Comparison of ENCODE assay signal across 37 mouse cellular contexts in the genomic region with DNA sequence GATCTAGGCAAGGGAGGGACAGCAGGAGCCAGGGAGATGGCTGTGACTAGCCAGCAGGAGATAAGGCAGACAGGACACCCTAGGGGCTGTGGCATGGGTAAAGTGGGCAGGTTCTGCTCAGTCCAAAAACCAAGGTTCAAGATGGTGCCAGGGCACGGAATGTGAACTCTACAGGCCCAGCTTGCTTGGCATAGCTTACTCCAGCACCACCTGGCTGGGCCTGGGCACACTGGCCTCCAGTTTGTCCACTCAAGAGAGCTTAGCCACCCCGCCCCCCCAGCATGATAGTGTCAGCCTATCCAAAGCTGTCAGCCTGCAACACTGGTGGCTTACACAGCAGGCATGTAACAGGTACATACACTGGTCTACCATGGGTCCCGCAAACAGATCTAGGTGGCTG. TPM values are rescaled to one million over a fixed set of nuclear protein-coding genes. Genes with fewer than 3 reads are reported as not detected.
DNase-seq lines count a peak whose midpoint lies in the region; ATAC-seq and TF ChIP-seq lines count a peak whose summit lies in the region.
"Had no signal": no experiment of that assay in that cellular context is flagged by ENCODE, and none has a peak within 500 bp of the region (broad histone marks: within the 10 kb centered on the region; RNA-seq: fewer than 3 reads in every experiment).

No protein-coding gene starts in this region.

- no peak for TF ChIP-seq EP300 in liver, postnatal 0 days (IDR thresholded peaks at IDR 0.05; ENCODE audit: low read depth)

- no peaks in the 10 kb centered on the region for H3K27me3 ChIP-seq in kidney, embryonic 15.5 days
- H3K27me3 ChIP-seq in liver, embryonic 13.5 days = no peaks in the 10 kb centered on the region
- no peaks in the 10 kb centered on the region for H3K27me3 ChIP-seq in liver, postnatal 0 days (ENCODE audit: insufficient read depth, low read length)
- no peaks in the 10 kb centered on the region for H3K27me3 ChIP-seq in liver, embryonic 15.5 days
- no peaks in the 10 kb centered on the region for H3K27me3 ChIP-seq in stomach, embryonic 16.5 days (ENCODE audit: control insufficient read depth, insufficient read depth, low read length)
- H3K27me3 ChIP-seq: CH12.LX; forebrain, embryonic 15.5 days; heart, embryonic 12.5 days; hindbrain, embryonic 13.5 days; limb, embryonic 15.5 days; neural tube, embryonic 12.5 days; Patski had no signal

- TF ChIP-seq CTCF in liver, postnatal 0 days (IDR thresholded peaks at IDR 0.05; ENCODE audit: low read depth) = no peak

- no peak overlapping the region for H3K4me2 ChIP-seq in kidney, embryonic 15.5 days
- no peak overlapping the region for H3K4me2 ChIP-seq in liver, embryonic 13.5 days
- no peak overlapping the region for H3K4me2 ChIP-seq in liver, postnatal 0 days (ENCODE audit: low read depth, low read length)
- H3K4me2 ChIP-seq in liver, embryonic 15.5 days = no peak overlapping the region
- no peak overlapping the region for H3K4me2 ChIP-seq in stomach, embryonic 16.5 days (ENCODE audit: low read depth, low read length)
- H3K4me2 ChIP-seq: forebrain, embryonic 15.5 days; heart, embryonic 12.5 days; hindbrain, embryonic 13.5 days; limb, embryonic 15.5 days; neural tube, embryonic 12.5 days had no signal

- DNase-seq in kidney, adult 8-10 months = no peak
- no peak for DNase-seq in liver, embryonic 13.5 days
- no peak for DNase-seq in liver, postnatal 0 days
- DNase-seq in left cerebral cortex, adult 8-10 months (ENCODE audit: low spot score in 2 of 2) = no peak
- DNase-seq: adrenal gland, postnatal 36 days; B cell, adult 2 months; cerebellum, adult 9-11 months; heart, postnatal 10 days; left cerebral cortex, postnatal 4 days; lung, postnatal 10 days; midbrain, embryonic 14.5 days; retina, postnatal 1 day; right cerebral cortex, postnatal 25 days; thymus, adult 2 months; thymus, postnatal 4 days had no signal

- peaks cover 8% of the 10 kb centered on the region for H3K36me3 ChIP-seq in kidney, embryonic 15.5 days
- peaks cover 18% of the 10 kb centered on the region for H3K36me3 ChIP-seq in liver, embryonic 13.5 days
- 0 out of 2 replicates have a peak, but pooled peaks cover 2% of the 10 kb centered on the region for H3K36me3 ChIP-seq in liver, postnatal 0 days (replicated peaks; ENCODE audit: insufficient read depth, low read length)
- peaks cover 17% of the 10 kb centered on the region for H3K36me3 ChIP-seq in liver, embryonic 15.5 days (replicated peaks)
- no peaks in the 10 kb centered on the region for H3K36me3 ChIP-seq in stomach, embryonic 16.5 days (ENCODE audit: control insufficient read depth, insufficient read depth, low read length)
- H3K36me3 ChIP-seq: forebrain, embryonic 15.5 days; hindbrain, embryonic 13.5 days had no signal

- H3K4me1 ChIP-seq in kidney, embryonic 15.5 days = peaks cover 94% of the 10 kb centered on the region
- H3K4me1 ChIP-seq in liver, embryonic 13.5 days (replicated peaks) = peaks cover 84% of the 10 kb centered on the region
- peaks cover 61% of the 10 kb centered on the region for H3K4me1 ChIP-seq in liver, postnatal 0 days (ENCODE audit: insufficient read depth)
- peaks cover 87% of the 10 kb centered on the region for H3K4me1 ChIP-seq in liver, embryonic 15.5 days (replicated peaks)
- H3K4me1 ChIP-seq in stomach, embryonic 16.5 days (ENCODE audit: control insufficient read depth, insufficient read depth, low read length) = peaks cover 75% of the 10 kb centered on the region

- no peaks in the 10 kb centered on the region for H3K9me3 ChIP-seq in kidney, embryonic 15.5 days (replicated peaks)
- no peaks in the 10 kb centered on the region for H3K9me3 ChIP-seq in liver, embryonic 13.5 days (replicated peaks)
- H3K9me3 ChIP-seq in liver, postnatal 0 days (ENCODE audit: low read length) = no peaks in the 10 kb centered on the region
- no peaks in the 10 kb centered on the region for H3K9me3 ChIP-seq in liver, embryonic 15.5 days (replicated peaks)
- no peaks in the 10 kb centered on the region for H3K9me3 ChIP-seq in stomach, embryonic 16.5 days (replicated peaks; ENCODE audit: control insufficient read depth, low read length)
- H3K9me3 ChIP-seq: embryonic facial prominence, embryonic 10.5 days; forebrain, embryonic 15.5 days; G1E; heart, embryonic 12.5 days; hindbrain, embryonic 13.5 days; limb, embryonic 15.5 days; neural tube, embryonic 12.5 days had no signal

- 94% methylated on average over 3 of the region's 3 CpGs for WGBS in kidney, embryonic 15.5 days
- 76% methylated on average over 3 of the region's 3 CpGs for WGBS in liver, embryonic 13.5 days (ENCODE audit: insufficient replicate concordance)
- WGBS in liver, postnatal 0 days (ENCODE audit: insufficient replicate concordance) = 94% methylated on average over 3 of the region's 3 CpGs
- WGBS in liver, embryonic 15.5 days (ENCODE audit: insufficient replicate concordance) = 83% methylated on average over 3 of the region's 3 CpGs
- WGBS in stomach, embryonic 16.5 days = 99% methylated on average over 3 of the region's 3 CpGs

- H3K27ac ChIP-seq in kidney, embryonic 15.5 days = peak overlapping the region; percentile 94
- H3K27ac ChIP-seq in liver, embryonic 13.5 days = peak overlapping the region; percentile 53; the same call in 1 of the 2 replicates
- no peak overlapping the region for H3K27ac ChIP-seq in liver, postnatal 0 days (ENCODE audit: low read depth)
- peak overlapping the region; percentile 45; the same call in 1 of the 2 replicates for H3K27ac ChIP-seq in liver, embryonic 15.5 days (replicated peaks)
- peak overlapping the region; percentile 98 for H3K27ac ChIP-seq in stomach, embryonic 16.5 days (ENCODE audit: low read length)
- H3K27ac ChIP-seq: embryonic facial prominence, embryonic 10.5 days; forebrain, embryonic 15.5 days; hindbrain, embryonic 13.5 days; left cerebral cortex, adult 2 months; limb, embryonic 15.5 days; neural tube, embryonic 12.5 days had no signal

- no peak for ATAC-seq in kidney, embryonic 15.5 days (replicated peaks; ENCODE audit: low FRiP score)
- no peak for ATAC-seq in liver, embryonic 13.5 days (ENCODE audit: low read depth)
- ATAC-seq in liver, postnatal 0 days = no peak
- ATAC-seq in liver, embryonic 15.5 days (ENCODE audit: insufficient read depth) = no peak
- ATAC-seq in stomach, embryonic 16.5 days (ENCODE audit: insufficient read depth, low FRiP score) = no peak
- ATAC-seq: forebrain, embryonic 15.5 days; inflammation-experienced regulatory T-cells, adult 6 months; Patski had no signal

- H3K4me3 ChIP-seq in kidney, embryonic 15.5 days (replicated peaks) = no peak overlapping the region
- no peak overlapping the region for H3K4me3 ChIP-seq in liver, embryonic 13.5 days (replicated peaks)
- H3K4me3 ChIP-seq in liver, postnatal 0 days (ENCODE audit: low read depth, low read length) = no peak overlapping the region
- H3K4me3 ChIP-seq in liver, embryonic 15.5 days (replicated peaks) = no peak overlapping the region
- H3K4me3 ChIP-seq in stomach, embryonic 16.5 days (replicated peaks; ENCODE audit: low read length) = no peak overlapping the region
- H3K4me3 ChIP-seq: embryonic facial prominence, embryonic 10.5 days; forebrain, embryonic 15.5 days; heart, embryonic 12.5 days; hindbrain, embryonic 13.5 days; left cerebral cortex, adult 2 months; limb, embryonic 15.5 days; neural tube, embryonic 12.5 days had no signal

- H3K9ac ChIP-seq in kidney, embryonic 15.5 days = no peak overlapping the region
- peak overlapping the region; percentile 27; the same call in 1 of the 2 replicates for H3K9ac ChIP-seq in liver, embryonic 13.5 days
- no peak overlapping the region; the same call in 1 of the 2 replicates for H3K9ac ChIP-seq in liver, postnatal 0 days (replicated peaks)
- no peak overlapping the region for H3K9ac ChIP-seq in liver, embryonic 15.5 days
- H3K9ac ChIP-seq in stomach, embryonic 16.5 days (ENCODE audit: low read length) = peak overlapping the region; percentile 12; the same call in 1 of the 2 replicates
- H3K9ac ChIP-seq: forebrain, embryonic 15.5 days; heart, embryonic 12.5 days; hindbrain, embryonic 13.5 days; limb, embryonic 15.5 days; neural tube, embryonic 12.5 days had no signal

RNA-seq across cellular contexts. Expression of a gene that starts 24.7 kb away (rescaled TPM):
- polyA plus RNA-seq in kidney, embryonic 15.5 days (2015; fragmentation: Nextera tagmentation; extraction: Ambion mirVana) = 28.8 and 33.6 TPM in 2 replicates
- 4.1 and 5.8 TPM in 2 replicates for polyA plus RNA-seq in liver, embryonic 13.5 days (2015; fragmentation: Nextera tagmentation; extraction: Ambion mirVana)
- 3.5 and 4.3 TPM in 2 replicates for polyA plus RNA-seq in liver, postnatal 0 days (2015; fragmentation: Nextera tagmentation; extraction: Ambion mirVana)
- polyA plus RNA-seq in liver, embryonic 15.5 days (2015; fragmentation: Nextera tagmentation; extraction: Ambion mirVana) = 5.6 and 6.6 TPM in 2 replicates
- polyA plus RNA-seq in stomach, embryonic 16.5 days (2015; fragmentation: Nextera tagmentation; extraction: Ambion mirVana) = 10.9 and 11.2 TPM in 2 replicates
- 10 to 100 TPM; 58.2 to 70.1 (median 61.7) TPM for total RNA-seq in left cerebral cortex, adult 8-10 months (2022)

RNA-seq across cellular contexts. Expression of a gene that starts 24.7 kb away (rescaled TPM):
- 63.9 and 72.1 TPM in 2 replicates for polyA plus RNA-seq in kidney, embryonic 15.5 days (2015; fragmentation: Nextera tagmentation; extraction: Ambion mirVana)
- 16.2 and 18.5 TPM in 2 replicates for polyA plus RNA-seq in liver, embryonic 13.5 days (2015; fragmentation: Nextera tagmentation; extraction: Ambion mirVana)
- polyA plus RNA-seq in liver, postnatal 0 days (2015; fragmentation: Nextera tagmentation; extraction: Ambion mirVana) = 5.3 and 6.2 TPM in 2 replicates
- 17.9 and 19.2 TPM in 2 replicates for polyA plus RNA-seq in liver, embryonic 15.5 days (2015; fragmentation: Nextera tagmentation; extraction: Ambion mirVana)
- polyA plus RNA-seq in stomach, embryonic 16.5 days (2015; fragmentation: Nextera tagmentation; extraction: Ambion mirVana) = 54.8 and 64.4 TPM in 2 replicates
- 1 to 10 TPM; 8.4 to 9.0 (median 8.5) TPM for total RNA-seq in left cerebral cortex, adult 8-10 months (2022)

RNA-seq across cellular contexts. Expression of a gene that starts 26.2 kb away (rescaled TPM):
- 0.14 TPM in 1 of 2 replicates, not detected in the other for polyA plus RNA-seq in kidney, embryonic 15.5 days (2015; fragmentation: Nextera tagmentation; extraction: Ambion mirVana)
- polyA plus RNA-seq in liver, embryonic 13.5 days (2015; fragmentation: Nextera tagmentation; extraction: Ambion mirVana) = not detected in 2 replicates
- not detected in 2 replicates for polyA plus RNA-seq in liver, postnatal 0 days (2015; fragmentation: Nextera tagmentation; extraction: Ambion mirVana)
- not detected in 2 replicates for polyA plus RNA-seq in liver, embryonic 15.5 days (2015; fragmentation: Nextera tagmentation; extraction: Ambion mirVana)
- polyA plus RNA-seq in stomach, embryonic 16.5 days (2015; fragmentation: Nextera tagmentation; extraction: Ambion mirVana) = 19.7 and 34.8 TPM in 2 replicates
- under 1 TPM in 3 of 4 experiments, not detected in 1; 0.23 to 0.49 (median 0.39) TPM for total RNA-seq in left cerebral cortex, adult 8-10 months (2022)
- total RNA-seq: adrenal gland, adult 18-20 months; CH12.LX; G1E; gastrocnemius, adult 8-10 months; granulocyte monocyte progenitor cell, adult 5-6 weeks; heart, postnatal 10 days; left cerebral cortex, postnatal 4 days had no signal
- polyA plus RNA-seq: embryonic facial prominence, embryonic 10.5 days; forebrain, embryonic 15.5 days; heart, embryonic 12.5 days; hindbrain, embryonic 13.5 days; neural tube, embryonic 12.5 days; Patski had no signal

RNA-seq across cellular contexts. Expression of a gene that starts 32.6 kb away (rescaled TPM):
- polyA plus RNA-seq in kidney, embryonic 15.5 days (2015; fragmentation: Nextera tagmentation; extraction: Ambion mirVana) = not detected in 2 replicates
- polyA plus RNA-seq in liver, embryonic 13.5 days (2015; fragmentation: Nextera tagmentation; extraction: Ambion mirVana) = not detected in 2 replicates
- polyA plus RNA-seq in liver, postnatal 0 days (2015; fragmentation: Nextera tagmentation; extraction: Ambion mirVana) = 1.3 and 7.7 TPM in 2 replicates
- polyA plus RNA-seq in liver, embryonic 15.5 days (2015; fragmentation: Nextera tagmentation; extraction: Ambion mirVana) = 0.68 TPM in 1 of 2 replicates, not detected in the other
- 124 and 215 TPM in 2 replicates for polyA plus RNA-seq in stomach, embryonic 16.5 days (2015; fragmentation: Nextera tagmentation; extraction: Ambion mirVana)
- total RNA-seq in left cerebral cortex, adult 8-10 months (2022) = not detected
- total RNA-seq: adrenal gland, adult 18-20 months; adrenal gland, postnatal 36 days; CH12.LX; G1E; gastrocnemius, adult 8-10 months; granulocyte monocyte progenitor cell, adult 5-6 weeks; heart, postnatal 10 days; layer of hippocampus, postnatal 10 days; left cerebral cortex, adult 2 months; left cerebral cortex, postnatal 4 days; megakaryocyte, adult 5-6 weeks had no signal
- polyA plus RNA-seq: cortical plate, adult 2 months; embryonic facial prominence, embryonic 10.5 days; forebrain, embryonic 15.5 days; G1E; heart, embryonic 12.5 days; hindbrain, embryonic 13.5 days; inflammation-experienced regulatory T-cells, adult 6 months; limb, embryonic 15.5 days; midbrain, embryonic 14.5 days; neural tube, embryonic 12.5 days; Patski had no signal

RNA-seq across cellular contexts. Expression of a gene that starts 50.6 kb away (rescaled TPM):
- not detected in 2 replicates for polyA plus RNA-seq in kidney, embryonic 15.5 days (2015; fragmentation: Nextera tagmentation; extraction: Ambion mirVana)
- polyA plus RNA-seq in liver, embryonic 13.5 days (2015; fragmentation: Nextera tagmentation; extraction: Ambion mirVana) = not detected in 2 replicates
- not detected in 2 replicates for polyA plus RNA-seq in liver, postnatal 0 days (2015; fragmentation: Nextera tagmentation; extraction: Ambion mirVana)
- polyA plus RNA-seq in liver, embryonic 15.5 days (2015; fragmentation: Nextera tagmentation; extraction: Ambion mirVana) = not detected in 2 replicates
- polyA plus RNA-seq in stomach, embryonic 16.5 days (2015; fragmentation: Nextera tagmentation; extraction: Ambion mirVana) = not detected in 2 replicates
- total RNA-seq in left cerebral cortex, adult 8-10 months (2022) = not detected
- total RNA-seq: adrenal gland, adult 18-20 months; adrenal gland, postnatal 36 days; CH12.LX; G1E; gastrocnemius, adult 8-10 months; granulocyte monocyte progenitor cell, adult 5-6 weeks; heart, postnatal 10 days; layer of hippocampus, postnatal 10 days; left cerebral cortex, adult 2 months; left cerebral cortex, postnatal 4 days; megakaryocyte, adult 5-6 weeks had no signal
- polyA plus RNA-seq: cortical plate, adult 2 months; embryonic facial prominence, embryonic 10.5 days; forebrain, embryonic 15.5 days; G1E; heart, embryonic 12.5 days; hindbrain, embryonic 13.5 days; inflammation-experienced regulatory T-cells, adult 6 months; large intestine, adult 2 months; limb, embryonic 15.5 days; midbrain, embryonic 14.5 days; neural tube, embryonic 12.5 days; Patski; spleen, adult 2 months had no signal

Comparison
In these comparisons a context has a peak if more than half of its experiments do, and no peak if none do; other contexts are left out.
1. H3K9ac ChIP-seq: peak in liver, embryonic 13.5 days (single experiment) and stomach, embryonic 16.5 days (single experiment); none in kidney, embryonic 15.5 days (single experiment), liver, postnatal 0 days (single experiment) and liver, embryonic 15.5 days (single experiment).
2. RNA of a gene that starts 26.2 kb away (polyA plus RNA-seq): 19.7 to 34.8 TPM in stomach, embryonic 16.5 days; 0.14 TPM in kidney, embryonic 15.5 days, not detected in liver, embryonic 15.5 days, not detected in liver, embryonic 13.5 days and not detected in liver, postnatal 0 days; every median in the first group is over 10 times any median in the second.